Mouse (Mus musculus): ENCODE data around the gene Hspb7.

Gene Hspb7

DNA sequence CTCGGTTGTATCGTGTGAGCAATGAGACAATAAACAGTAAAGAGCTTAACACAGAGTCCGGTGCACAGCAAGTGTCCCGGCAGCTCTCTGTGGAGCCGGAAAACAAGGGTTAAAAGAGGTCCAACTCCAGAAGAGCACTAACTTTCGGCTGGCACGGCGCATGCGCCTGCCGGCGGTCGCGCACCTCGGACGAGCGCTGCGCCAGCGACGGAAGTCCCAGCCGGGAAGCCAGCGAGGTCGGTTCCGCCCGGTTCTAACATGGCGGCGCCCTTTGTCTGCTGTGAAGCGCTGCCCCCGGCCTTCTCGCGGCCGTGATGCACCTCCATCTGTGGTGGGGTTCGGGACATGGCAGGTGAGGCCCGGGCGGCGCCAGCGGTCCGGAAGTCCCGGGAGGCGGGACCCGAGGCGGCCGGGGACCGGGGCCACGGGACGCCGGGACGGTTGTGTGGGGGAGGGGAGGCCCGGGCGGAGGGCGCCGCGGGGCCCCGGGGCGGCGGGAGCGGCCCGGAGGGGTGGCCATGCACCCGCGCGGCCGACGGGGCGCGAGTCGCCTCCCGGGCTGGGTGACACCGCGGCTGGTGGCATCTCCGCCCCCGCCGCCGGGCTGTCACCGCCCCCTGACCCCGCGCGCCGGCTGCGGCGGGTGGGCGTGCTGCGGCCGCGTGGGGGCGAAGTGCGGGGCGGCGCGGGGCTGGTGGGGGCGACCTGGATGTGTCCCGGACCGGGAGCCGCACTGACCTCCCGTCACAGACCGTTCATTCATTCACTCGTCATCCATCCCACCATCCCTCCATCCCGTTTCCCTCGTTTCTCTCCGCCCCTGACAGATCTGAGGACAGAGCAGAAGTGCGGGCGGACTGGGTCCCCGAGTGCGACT, 24.1 kb downstream of the Hspb7 start, which contains the start of gene Zbtb17:
Gene Zbtb17 (plus strand): TSS at position 204 of the 877 bp plus-strand sequence.
- DNase-seq (ENCODE audit: low spot score in 2 of 2) = peak; percentile 83 to 87

DNA sequence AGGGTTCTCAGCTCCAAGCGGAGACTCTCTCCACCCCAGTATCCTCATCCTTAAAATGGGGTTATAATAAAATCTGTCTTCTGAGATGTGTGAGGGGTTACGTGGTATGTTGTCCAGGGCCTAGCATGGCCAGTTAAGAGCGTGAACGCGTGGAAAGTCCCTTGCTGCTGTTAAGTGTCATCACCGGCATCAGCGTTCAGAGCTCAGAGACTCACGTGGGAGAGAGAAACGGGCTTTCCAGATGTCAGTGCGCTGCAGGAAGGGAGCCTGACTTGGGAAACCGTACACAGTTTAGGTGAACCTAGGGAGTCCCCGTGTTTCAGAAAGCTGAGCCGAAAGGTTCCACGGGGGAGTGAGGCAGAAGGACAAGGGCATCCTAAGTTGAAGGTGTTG, 24.7 kb downstream of the Hspb7 start:
- DNase-seq (ENCODE audit: low spot score in 2 of 2) = peak in 1 of 2 experiments; percentile 12

DNA sequence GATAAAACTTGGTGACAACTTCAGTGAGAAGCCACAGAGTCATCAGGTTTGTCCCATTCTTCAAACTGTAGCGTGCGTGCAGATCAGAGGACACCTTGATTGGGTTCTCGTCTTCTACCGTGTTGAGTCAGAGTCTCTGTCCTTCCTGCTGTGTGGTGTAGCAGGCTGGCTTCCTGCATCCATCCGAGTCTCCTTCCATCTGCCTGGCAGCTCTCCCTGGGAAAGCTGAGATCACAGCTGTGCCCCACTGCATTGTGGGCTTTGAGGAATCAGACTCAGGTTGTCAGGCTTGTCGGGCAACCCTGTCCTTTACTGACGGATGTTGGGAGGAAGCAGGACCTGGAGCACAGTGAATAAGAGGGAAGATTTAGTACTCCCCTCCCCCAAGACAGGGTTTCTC, 25.6 kb downstream of the Hspb7 start:
- DNase-seq (ENCODE audit: low spot score in 2 of 2) = peak in 1 of 2 experiments; percentile 43

DNA sequence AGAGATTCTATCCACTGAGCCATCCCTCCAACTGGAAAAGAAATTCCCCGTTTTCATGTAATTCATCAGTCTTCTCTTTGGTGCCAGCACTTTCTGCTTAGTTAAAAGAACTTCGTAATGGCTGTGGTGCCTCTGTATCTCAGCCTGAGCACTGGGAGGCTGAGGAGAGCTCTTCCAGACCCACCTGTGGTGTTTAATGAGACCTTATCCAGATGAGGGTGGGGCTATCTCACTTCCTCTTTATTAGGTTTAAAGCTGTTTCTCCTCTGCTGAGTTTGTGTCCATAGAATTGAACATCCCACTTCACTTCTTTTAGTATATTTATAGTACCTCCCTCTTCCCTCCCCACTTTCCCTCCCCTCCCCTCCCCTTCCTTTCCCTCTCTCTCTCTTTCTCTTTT, 30.7 kb downstream of the Hspb7 start:
- DNase-seq (ENCODE audit: low spot score in 2 of 2) = no peak

DNA sequence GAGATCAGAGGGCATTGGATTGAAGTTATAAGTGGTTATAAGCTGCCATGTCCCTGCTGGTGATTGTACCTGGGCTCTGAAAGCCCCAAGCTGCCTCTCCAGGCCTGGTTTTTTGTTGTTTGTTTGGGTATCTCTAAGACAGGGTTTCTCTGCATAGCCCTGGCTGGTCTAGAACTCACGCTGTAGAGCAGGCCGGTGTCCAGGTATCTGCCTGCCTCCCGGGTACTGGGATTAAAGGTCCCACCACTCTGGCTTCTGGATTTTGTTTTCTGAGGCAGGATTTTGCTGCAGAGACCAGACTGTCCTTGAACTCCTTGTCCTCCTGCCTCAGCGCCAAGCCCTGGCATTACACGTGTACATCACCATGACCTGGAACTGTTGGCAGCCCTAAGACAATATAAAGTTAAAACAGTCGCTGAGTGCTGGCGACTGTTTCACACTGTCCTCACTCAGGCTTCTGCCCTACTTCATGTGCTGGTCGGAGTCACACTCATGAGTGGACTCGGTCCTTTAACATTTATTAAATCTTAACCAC, 31.4 kb downstream of the Hspb7 start:
- no peak for DNase-seq (ENCODE audit: low spot score in 2 of 2)

DNA sequence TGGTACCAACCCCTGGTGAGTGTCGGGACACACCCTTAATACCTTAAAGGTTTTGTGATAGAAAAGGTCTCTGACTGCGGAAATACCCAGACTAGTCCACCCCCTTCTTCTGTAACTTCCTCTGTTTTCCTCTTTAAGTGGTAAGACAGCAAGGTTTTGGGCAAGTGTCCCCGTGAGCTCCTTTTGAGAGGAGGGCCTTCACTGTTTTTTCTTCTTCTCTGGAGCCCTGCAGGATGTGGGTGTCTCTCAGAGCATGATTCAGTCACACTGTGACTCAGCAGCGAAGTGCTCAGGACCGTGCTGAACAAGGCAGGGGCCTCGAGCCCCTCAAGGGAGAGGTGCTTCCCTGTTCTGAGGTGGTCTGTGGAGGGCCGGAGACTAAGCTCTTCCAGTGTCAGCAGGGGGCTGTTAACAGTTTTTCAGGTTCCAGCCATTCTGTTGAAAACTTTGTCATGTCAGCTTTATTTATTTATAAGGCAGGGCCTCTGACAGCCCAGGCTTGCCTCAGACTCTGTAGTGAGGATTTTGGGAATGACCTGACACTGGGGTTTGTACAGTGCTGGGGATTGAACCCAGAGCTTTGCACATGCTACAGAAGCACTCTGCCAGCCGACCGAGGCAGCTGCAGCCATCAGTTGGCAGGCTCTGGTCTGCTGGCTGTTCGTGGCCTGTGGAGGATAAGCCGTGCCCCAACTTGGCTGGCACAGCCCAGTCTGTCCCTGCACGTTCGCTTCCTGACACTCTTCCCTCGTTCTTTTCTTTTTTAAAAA, 34.2 kb downstream of the Hspb7 start:
- peak; percentile 63 to 65 for DNase-seq (ENCODE audit: low spot score in 2 of 2)

DNA sequence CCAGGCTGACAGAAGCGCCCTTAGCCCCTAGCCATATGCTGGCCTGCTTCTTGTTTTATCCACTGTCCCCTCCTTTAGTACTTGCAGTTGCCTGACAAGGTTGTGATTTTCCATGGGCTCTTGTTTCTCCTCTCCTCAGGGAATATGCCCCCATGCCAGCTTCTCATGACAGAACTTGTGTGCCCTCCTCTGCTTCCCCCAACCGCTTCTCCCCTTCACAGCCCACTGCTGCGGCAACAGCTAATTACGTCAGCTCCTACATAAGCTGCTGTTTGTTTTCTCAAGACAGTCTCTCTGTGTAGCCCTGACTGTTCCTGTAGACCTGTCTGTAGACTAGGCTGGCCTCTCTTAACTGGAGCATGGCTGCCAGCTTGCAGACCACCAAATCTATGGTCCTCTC, 34.9 kb downstream of the Hspb7 start:
- DNase-seq (ENCODE audit: low spot score in 2 of 2) = peak in 1 of 2 experiments; percentile 19

DNA sequence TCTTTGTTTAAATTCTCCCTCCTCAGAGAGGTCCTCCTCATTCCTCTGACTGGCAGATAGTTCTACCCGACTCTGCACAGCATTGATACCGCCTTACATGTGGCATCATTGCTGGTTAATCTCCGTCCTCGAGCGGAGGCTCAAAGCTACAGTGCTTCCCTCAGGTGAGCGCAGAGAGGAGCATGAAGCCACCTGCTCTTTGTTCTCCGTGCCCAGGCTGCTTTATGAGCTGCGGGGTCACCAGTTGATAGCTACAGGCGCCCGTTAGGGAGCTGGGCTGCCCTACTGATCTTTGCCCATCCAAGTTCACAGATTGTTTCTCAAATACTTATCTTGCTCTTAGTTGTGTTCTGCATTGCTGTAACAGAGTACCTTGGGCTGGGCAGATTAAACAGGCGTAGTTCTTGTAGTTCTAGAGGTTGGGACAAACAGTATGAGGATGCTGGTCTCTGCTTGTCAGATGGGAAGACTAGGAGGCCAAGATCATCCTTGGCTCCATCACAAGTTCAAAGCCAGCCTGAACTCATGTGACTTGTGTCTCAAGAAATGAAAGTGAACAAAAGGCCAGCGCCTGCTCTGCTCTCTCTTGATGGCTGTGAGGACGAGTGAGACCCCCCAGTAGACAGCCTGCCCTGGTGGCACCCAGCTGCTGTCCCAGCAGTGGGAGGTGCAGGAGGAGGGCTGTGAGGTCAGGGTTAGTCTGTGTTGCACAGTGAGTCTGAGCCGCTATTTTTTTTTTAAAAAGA, 35.8 kb downstream of the Hspb7 start:
- no peak for DNase-seq (ENCODE audit: low spot score in 2 of 2)

DNA sequence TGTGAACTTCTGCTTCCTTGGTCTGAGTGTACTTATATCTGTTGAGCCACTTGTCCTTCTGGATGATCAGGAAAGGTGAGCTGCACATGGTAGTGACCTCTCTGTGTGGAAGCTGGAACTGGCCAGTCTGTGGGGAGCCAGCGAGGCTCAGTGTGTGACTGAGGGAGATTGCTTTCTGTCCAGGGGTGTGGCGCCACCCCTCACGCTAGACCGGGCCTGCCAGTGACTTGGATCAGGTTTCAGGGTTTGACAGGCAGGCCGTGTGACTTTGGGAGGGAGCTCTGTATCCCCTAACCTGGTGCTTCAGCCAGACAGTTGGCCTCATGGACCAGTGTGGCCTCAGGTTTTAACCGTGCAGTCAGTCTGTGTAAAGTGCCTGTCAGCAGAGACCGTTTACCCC, 37.7 kb downstream of the Hspb7 start:
- DNase-seq (ENCODE audit: low spot score in 2 of 2) = no peak

DNA sequence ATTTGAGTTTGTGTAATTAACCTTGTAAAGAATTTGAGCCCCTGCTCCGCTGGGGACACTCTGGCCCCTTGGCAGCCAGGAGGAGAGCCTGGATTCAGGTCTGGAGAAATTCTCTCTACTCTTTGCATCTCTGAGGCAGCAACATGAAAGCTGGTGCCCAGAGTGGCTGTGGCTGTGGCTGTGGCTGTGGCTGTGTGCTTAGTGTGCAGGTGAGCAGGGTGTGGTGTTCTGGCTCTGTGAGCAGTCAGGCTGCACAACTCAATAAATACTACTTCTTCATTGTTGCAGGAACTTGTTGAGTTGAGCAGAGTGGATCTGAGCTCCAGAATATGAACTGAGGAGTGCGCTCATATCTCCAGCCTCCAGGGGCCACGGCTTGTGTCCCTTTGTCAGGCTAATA, 38.3 kb downstream of the Hspb7 start:
- no peak for DNase-seq (ENCODE audit: low spot score in 2 of 2)

DNA sequence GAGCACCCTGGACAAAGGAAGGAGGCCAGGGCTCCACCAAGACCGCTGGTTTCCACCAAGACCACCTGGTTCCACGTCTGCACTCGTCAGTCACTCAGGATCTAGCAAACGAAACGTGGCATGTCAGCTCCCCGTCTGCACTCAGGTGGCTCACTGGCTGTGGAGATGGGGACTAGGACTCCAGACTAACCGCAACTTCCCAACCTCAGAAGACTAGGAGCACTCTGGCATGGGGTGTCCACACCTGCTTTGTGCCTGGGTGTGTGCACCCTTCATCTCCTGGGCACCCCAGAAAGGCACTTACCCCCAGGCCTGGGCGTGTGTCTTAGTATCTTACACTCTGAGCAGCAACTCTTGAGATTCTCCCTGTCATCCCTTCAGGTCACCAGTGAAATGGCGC, 39.2 kb downstream of the Hspb7 start:
- no peak for DNase-seq (ENCODE audit: low spot score in 2 of 2)

DNA sequence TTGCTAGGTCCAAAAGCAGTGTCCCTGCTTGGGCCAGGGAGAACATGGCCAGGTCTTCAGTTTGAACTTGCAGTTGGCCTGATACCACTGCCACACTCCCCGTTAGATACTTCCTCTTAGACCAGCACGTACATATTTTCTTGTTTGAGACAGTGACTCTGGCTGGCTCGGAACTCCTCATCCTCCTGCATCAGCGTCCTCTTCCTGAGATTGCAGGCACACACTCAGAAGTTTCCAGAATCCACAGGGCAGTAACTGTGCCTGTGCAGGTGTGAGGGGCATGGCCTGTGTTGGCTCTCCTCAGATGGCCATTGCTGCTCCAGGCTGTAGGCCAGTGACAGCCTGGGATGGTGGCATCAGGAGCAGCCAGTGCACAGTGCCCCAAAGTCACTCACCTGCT, 39.9 kb downstream of the Hspb7 start:
- DNase-seq (ENCODE audit: low spot score in 2 of 2) = no peak

DNA sequence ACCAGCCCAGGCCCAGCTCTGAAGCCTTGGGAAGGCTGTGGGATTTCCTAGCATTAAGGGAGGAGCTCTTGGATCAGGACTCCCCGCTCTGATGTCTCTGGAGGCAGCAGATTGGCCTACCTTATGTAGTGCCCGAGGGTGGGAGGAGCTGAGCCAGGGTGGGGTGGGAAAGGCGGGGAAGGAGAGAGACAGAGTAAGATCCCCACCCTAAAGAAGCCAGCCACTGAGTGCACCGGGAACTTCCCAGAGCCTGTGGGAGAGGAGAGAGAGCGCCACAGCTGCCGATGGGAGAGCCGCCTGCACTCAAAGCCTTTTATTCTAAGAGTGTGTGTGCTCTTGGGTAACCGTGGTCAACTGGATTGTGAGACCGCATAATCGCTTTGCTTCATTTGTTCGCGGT, 40.5 kb downstream of the Hspb7 start:
- DNase-seq (ENCODE audit: low spot score in 2 of 2) = peak in 1 of 2 experiments; percentile 9

DNA sequence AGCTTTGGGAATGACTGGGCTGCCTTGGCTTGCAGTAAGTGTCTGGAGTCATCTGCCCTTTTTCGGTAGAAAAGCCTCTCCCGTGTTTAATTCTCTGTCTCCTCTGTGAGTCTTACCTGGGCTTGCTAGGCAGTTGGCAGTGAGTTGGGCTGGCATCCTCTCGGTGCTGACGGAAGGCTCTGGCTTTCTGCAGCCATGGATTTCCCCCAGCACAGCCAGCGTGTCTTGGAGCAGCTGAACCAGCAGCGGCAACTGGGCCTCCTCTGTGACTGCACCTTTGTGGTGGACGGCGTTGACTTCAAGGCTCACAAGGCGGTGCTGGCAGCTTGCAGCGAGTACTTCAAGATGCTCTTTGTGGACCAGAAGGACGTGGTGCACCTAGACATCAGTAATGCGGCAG, 41.0 kb downstream of the Hspb7 start:
- DNase-seq (ENCODE audit: low spot score in 2 of 2) = no peak

DNA sequence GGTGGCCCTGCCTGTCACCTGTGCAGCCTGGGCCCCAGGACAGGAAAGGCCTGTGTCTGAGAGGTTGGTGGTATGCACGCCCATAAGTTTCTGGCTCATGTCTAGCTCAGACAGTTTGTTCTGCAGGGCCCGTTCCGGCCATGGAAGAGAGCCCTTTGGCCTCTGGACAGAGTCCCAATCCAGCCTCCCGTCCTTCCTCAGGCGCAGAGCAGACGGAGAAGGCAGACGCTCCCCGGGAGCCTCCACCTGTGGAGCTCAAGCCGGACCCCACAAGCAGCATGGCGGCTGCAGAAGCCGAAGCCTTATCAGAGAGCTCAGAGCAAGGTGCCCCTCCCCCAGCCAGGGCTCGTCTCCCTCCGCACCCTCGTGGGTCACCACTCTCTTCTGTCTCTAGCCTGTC, 42.9 kb downstream of the Hspb7 start:
- no peak for DNase-seq (ENCODE audit: low spot score in 2 of 2)

DNA sequence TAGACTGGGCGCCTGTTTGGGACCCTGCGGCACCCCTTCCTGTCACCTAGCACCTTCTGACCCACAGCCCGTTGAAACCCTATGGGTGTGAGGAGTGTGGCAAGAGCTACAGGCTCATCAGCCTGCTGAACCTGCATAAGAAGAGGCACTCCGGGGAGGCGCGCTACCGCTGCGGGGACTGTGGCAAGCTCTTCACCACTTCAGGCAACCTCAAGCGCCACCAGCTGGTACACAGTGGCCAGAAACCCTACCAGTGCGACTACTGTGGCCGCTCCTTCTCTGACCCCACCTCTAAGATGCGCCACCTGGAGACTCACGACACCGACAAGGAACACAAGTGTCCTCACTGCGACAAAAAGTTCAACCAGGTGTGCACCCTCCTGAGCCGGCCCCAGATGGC, 44.1 kb downstream of the Hspb7 start:
- DNase-seq (ENCODE audit: low spot score in 2 of 2) = no peak

DNA sequence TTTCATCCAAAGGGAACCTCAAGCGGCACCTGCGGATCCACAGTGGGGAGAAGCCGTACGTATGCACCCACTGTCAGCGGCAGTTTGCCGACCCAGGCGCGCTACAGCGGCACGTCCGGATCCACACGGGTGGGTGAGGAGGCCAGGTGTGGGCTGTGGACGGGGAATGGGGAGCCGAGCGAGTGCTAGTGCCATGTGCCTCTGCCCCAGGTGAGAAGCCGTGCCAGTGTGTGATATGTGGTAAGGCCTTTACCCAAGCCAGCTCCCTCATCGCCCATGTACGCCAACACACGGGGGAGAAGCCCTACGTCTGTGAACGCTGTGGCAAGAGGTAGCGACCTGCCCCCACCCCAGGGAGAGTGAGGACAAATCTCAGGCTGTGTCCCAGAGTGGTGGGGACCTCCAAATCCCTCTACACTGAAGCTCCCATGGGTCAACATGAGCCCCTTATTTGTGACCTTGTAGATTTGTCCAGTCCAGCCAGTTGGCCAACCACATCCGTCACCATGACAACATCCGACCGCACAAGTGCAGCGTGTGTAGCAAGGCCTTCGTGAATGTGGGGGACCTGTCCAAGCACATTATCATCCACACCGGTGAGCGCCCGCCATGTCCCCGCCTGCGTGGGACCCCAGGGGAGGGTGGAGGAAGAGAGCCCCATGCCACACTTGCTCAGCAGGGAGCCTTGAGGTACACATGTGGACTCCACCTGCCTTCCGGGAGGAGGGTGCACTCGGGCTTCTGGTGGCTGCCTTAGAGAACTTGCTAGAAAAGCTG, 45.1 kb downstream of the Hspb7 start:
- no peak for DNase-seq (ENCODE audit: low spot score in 2 of 2)

DNA sequence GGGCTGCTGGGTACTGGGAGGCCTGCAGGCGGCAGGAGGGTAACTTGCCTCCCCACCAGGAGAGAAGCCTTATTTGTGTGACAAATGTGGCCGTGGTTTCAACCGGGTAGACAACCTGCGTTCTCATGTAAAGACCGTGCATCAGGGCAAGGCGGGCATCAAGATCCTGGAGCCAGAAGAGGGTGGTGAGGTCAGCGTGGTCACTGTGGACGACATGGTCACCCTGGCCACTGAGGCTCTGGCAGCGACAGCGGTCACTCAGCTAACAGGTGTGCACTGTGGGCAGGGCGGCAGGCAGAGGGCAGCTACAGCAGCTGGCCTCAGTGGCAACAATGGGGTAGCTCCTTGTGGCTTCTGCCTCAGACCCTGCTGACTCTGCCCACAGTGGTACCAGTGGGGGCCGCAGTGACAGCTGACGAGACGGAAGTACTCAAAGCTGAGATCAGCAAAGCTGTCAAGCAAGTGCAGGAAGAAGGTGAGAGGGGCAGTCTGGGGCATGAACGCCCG, 45.8 kb downstream of the Hspb7 start:
- no peak for DNase-seq (ENCODE audit: low spot score in 2 of 2)

DNA sequence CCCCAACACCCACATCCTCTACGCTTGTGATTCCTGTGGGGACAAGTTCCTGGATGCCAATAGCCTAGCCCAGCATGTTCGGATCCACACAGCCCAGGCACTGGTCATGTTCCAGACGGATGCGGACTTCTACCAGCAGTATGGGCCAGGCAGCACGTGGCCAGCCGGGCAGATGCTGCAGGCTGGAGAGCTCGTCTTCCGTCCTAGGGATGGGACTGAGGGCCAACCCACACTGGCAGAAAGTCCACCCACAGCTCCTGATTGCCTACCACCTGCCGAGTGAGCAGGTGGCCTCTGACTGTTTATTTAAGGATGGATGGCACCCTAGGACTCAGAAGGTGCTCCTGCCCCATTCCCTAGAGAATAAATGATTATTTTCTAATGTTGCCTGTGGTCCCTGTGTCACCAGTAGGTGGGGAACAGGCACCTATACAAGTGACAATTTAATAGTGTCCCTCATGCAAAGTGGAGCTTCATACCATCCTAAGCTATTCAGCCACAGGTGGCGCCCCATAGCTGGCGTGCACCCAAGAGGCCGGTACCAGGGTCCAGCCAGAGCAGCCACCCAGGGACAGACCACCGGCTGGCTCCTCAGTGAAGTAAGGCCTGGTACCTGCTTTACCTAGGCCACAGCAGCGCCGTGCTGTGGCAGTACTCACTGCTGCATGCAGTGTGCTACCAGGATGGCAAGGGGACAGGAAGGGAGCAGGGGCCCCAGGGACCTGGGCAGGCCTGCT, 46.4 kb downstream of the Hspb7 start:
- no peak for DNase-seq (ENCODE audit: low spot score in 2 of 2)

DNA sequence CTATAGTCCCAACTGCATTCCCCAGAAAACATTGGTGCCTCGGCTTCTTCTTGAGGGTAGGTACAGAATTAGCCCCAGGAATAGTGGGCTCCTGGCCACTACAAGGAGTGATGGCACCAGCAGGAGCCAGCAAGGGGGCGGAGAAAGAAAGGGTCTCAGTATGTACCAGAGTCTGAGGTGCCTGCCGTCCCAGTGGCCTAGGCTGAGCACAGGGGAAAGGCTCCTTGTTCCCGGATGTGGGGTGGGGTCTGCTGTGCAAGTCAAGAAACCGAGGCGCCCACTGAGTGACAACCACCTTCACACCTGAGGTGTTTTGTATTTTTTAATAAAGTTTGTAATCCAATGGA, 47.0 kb downstream of the Hspb7 start:
- DNase-seq (ENCODE audit: low spot score in 2 of 2) = no peak

Data from right cerebral cortex, adult 2 months (tissue).